Comparison of ENCODE assay signal across 22 mouse cellular contexts in the genomic region with DNA sequence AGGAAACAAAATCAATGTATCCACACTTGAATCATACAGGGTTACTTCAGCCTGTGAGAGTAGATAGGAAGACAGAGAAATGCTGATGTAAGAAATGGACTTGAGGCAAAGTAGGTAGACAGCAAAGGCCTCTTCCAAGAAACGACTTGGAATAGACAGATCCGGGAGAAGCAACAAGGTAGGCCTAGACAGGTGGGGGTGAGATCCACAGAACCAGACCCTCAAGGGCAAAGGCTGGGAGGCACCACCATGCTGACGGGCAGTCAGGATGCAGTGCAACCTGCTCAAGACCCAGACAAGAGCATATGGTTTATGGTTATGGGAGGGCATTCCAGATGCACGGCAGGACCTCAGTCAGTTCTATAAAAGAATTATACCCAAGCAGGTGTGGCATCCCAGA. TPM values are rescaled to one million over a fixed set of nuclear protein-coding genes. Genes with fewer than 3 reads are reported as not detected.
A peak's percentile ranks its signal among the peaks of the same experiment; 100 is the strongest.
DNase-seq lines count a peak whose midpoint lies in the region; ATAC-seq and TF ChIP-seq lines count a peak whose summit lies in the region.
"Had no signal": no experiment of that assay in that cellular context is flagged by ENCODE, and none has a peak within 500 bp of the region (broad histone marks: within the 10 kb centered on the region; RNA-seq: fewer than 3 reads in every experiment).

No protein-coding gene starts in this region.

- H3K27me3 ChIP-seq in hindbrain, embryonic 14.5 days (ENCODE audit: control insufficient read depth, insufficient read depth, low read length) = peaks cover 51% of the 10 kb centered on the region
- peaks cover 58% of the 10 kb centered on the region for H3K27me3 ChIP-seq in hindbrain, embryonic 12.5 days
- H3K27me3 ChIP-seq in midbrain, embryonic 16.5 days (ENCODE audit: control insufficient read depth, insufficient read depth, low read depth, low read length) = peaks cover 20% of the 10 kb centered on the region

- DNase-seq in cerebellum, adult 9-10 months = peak; percentile 52
- no peak for DNase-seq in cerebellum, adult 8-10 months
- no peak for DNase-seq in hindbrain, embryonic 14.5 days (ENCODE audit: low spot score)
- DNase-seq in thymus, postnatal 25 days = no peak
- DNase-seq: liver, embryonic 13.5 days had no signal

- no peak overlapping the region; the same call in 1 of the 2 replicates for H3K9ac ChIP-seq in hindbrain, embryonic 14.5 days
- H3K9ac ChIP-seq in hindbrain, embryonic 12.5 days = no peak overlapping the region
- H3K9ac ChIP-seq in midbrain, embryonic 16.5 days (ENCODE audit: low read depth, low read length) = peak overlapping the region; percentile 82; the same call in 1 of the 2 replicates
- H3K9ac ChIP-seq: intestine, embryonic 15.5 days; limb, embryonic 13.5 days; liver, embryonic 13.5 days; lung, embryonic 14.5 days had no signal

- no peak for ATAC-seq in hindbrain, embryonic 14.5 days (ENCODE audit: low FRiP score)
- ATAC-seq in hindbrain, embryonic 12.5 days (ENCODE audit: low FRiP score) = no peak
- ATAC-seq in midbrain, embryonic 16.5 days = no peak
- ATAC-seq in erythroblast, adult 5-6 weeks (replicated peaks; ENCODE audit: low FRiP score, poor library complexity, severe bottlenecking) = no peak

- H3K9me3 ChIP-seq in hindbrain, embryonic 14.5 days (ENCODE audit: control insufficient read depth, low read length) = no peaks in the 10 kb centered on the region
- H3K9me3 ChIP-seq in hindbrain, embryonic 12.5 days (replicated peaks) = no peaks in the 10 kb centered on the region
- H3K9me3 ChIP-seq in midbrain, embryonic 16.5 days (replicated peaks; ENCODE audit: control insufficient read depth, low read length, poor library complexity, severe bottlenecking) = no peaks in the 10 kb centered on the region
- H3K9me3 ChIP-seq: embryonic facial prominence, embryonic 12.5 days; intestine, embryonic 15.5 days; limb, embryonic 13.5 days had no signal

- 76% methylated on average over 4 of the region's 4 CpGs for WGBS in hindbrain, embryonic 14.5 days
- WGBS in hindbrain, embryonic 12.5 days = 73% methylated on average over 4 of the region's 4 CpGs
- WGBS in midbrain, embryonic 16.5 days = 93% methylated on average over 4 of the region's 4 CpGs

- no peak for TF ChIP-seq CTCF in cortical plate, adult 2 months (IDR thresholded peaks at IDR 0.05; ENCODE audit: extremely low read depth, insufficient read depth, low read length)

- no peak overlapping the region for H3K27ac ChIP-seq in hindbrain, embryonic 14.5 days
- H3K27ac ChIP-seq in hindbrain, embryonic 12.5 days = no peak overlapping the region
- peak overlapping the region; percentile 6; the same call in 1 of the 2 replicates for H3K27ac ChIP-seq in cortical plate, adult 2 months (ENCODE audit: insufficient read depth, low read length)
- peak overlapping the region; percentile 81; the same call in 1 of the 2 replicates for H3K27ac ChIP-seq in midbrain, embryonic 16.5 days (ENCODE audit: low read length)
- H3K27ac ChIP-seq: embryonic facial prominence, embryonic 12.5 days; heart, adult 2 months; intestine, embryonic 15.5 days; limb, embryonic 13.5 days; liver, embryonic 13.5 days had no signal

- H3K36me3 ChIP-seq in hindbrain, embryonic 14.5 days (replicated peaks; ENCODE audit: control insufficient read depth, insufficient read depth) = no peaks in the 10 kb centered on the region
- no peaks in the 10 kb centered on the region for H3K36me3 ChIP-seq in hindbrain, embryonic 12.5 days
- H3K36me3 ChIP-seq in midbrain, embryonic 16.5 days (ENCODE audit: control insufficient read depth, insufficient read depth, low read length) = no peaks in the 10 kb centered on the region
- H3K36me3 ChIP-seq: embryonic facial prominence, embryonic 12.5 days; G1E; intestine, embryonic 15.5 days; limb, embryonic 13.5 days; liver, embryonic 13.5 days had no signal

- peaks cover 18% of the 10 kb centered on the region for H3K4me1 ChIP-seq in hindbrain, embryonic 14.5 days (replicated peaks; ENCODE audit: control insufficient read depth, insufficient read depth, low read length)
- peaks cover 13% of the 10 kb centered on the region for H3K4me1 ChIP-seq in hindbrain, embryonic 12.5 days
- peaks cover 2% of the 10 kb centered on the region; the same call in 1 of the 2 replicates for H3K4me1 ChIP-seq in cortical plate, adult 2 months (ENCODE audit: control insufficient read depth, insufficient read depth, low read length)
- H3K4me1 ChIP-seq in midbrain, embryonic 16.5 days (ENCODE audit: control insufficient read depth, insufficient read depth, low read length) = peaks cover 19% of the 10 kb centered on the region

- no peak for TF ChIP-seq POLR2A in cortical plate, adult 2 months (IDR thresholded peaks at IDR 0.05; ENCODE audit: extremely low read depth, insufficient read depth, low read length)

- H3K4me3 ChIP-seq in hindbrain, embryonic 14.5 days (replicated peaks; ENCODE audit: low read length) = peak overlapping the region; percentile 63; the same call in 1 of the 2 replicates
- H3K4me3 ChIP-seq in hindbrain, embryonic 12.5 days = no peak overlapping the region
- peak overlapping the region; percentile 96 for H3K4me3 ChIP-seq in cortical plate, adult 2 months (ENCODE audit: insufficient read depth, low read length)
- H3K4me3 ChIP-seq in midbrain, embryonic 16.5 days (ENCODE audit: low read depth, low read length) = no peak overlapping the region
- H3K4me3 ChIP-seq: heart, adult 2 months had no signal

- peak overlapping the region; percentile 82 for H3K4me2 ChIP-seq in hindbrain, embryonic 14.5 days (replicated peaks)
- no peak overlapping the region for H3K4me2 ChIP-seq in hindbrain, embryonic 12.5 days (replicated peaks)
- peak overlapping the region; percentile 82 for H3K4me2 ChIP-seq in midbrain, embryonic 16.5 days (ENCODE audit: low read length)

RNA-seq across cellular contexts. Expression of gene Sncb, which starts 0.6 kb away (rescaled TPM):
- polyA plus RNA-seq in hindbrain, embryonic 14.5 days (2014; fragmentation: Nextera tagmentation; extraction: Ambion mirVana) = 78.0 and 103 TPM in 2 replicates
- 2.5 and 2.9 TPM in 2 replicates for polyA plus RNA-seq in hindbrain, embryonic 12.5 days (2016; fragmentation: Nextera tagmentation; extraction: Ambion mirVana)
- polyA plus RNA-seq in cortical plate, adult 2 months (2012; rRNA removed) = 734 and 773 TPM in 2 replicates
- polyA plus RNA-seq in midbrain, embryonic 16.5 days (2015; fragmentation: Nextera tagmentation; extraction: Ambion mirVana) = 68.2 and 97.6 TPM in 2 replicates
- total RNA-seq in erythroblast, adult 5-6 weeks (2015; ENCODE audit: low replicate concordance) = not detected in 2 replicates
- total RNA-seq in erythroblast, adult 5-6 weeks (2017; ENCODE audit: low replicate concordance) = not detected in 2 replicates
- total RNA-seq: G1E; heart, adult 2 months; heart, postnatal 36 days had no signal
- polyA plus RNA-seq: G1E; heart, embryonic 14.5 days; kidney, embryonic 14.5 days; limb, embryonic 13.5 days; liver, embryonic 13.5 days; lung, embryonic 14.5 days had no signal

RNA-seq across cellular contexts. Expression of gene Eif4e1b, which starts 16.8 kb away (rescaled TPM):
- polyA plus RNA-seq in hindbrain, embryonic 14.5 days (2014; fragmentation: Nextera tagmentation; extraction: Ambion mirVana) = not detected in 2 replicates
- polyA plus RNA-seq in hindbrain, embryonic 12.5 days (2016; fragmentation: Nextera tagmentation; extraction: Ambion mirVana) = not detected in 2 replicates
- polyA plus RNA-seq in cortical plate, adult 2 months (2012; rRNA removed) = not detected in 2 replicates
- not detected in 2 replicates for polyA plus RNA-seq in midbrain, embryonic 16.5 days (2015; fragmentation: Nextera tagmentation; extraction: Ambion mirVana)
- total RNA-seq in erythroblast, adult 5-6 weeks (2015; ENCODE audit: low replicate concordance) = not detected in 2 replicates
- total RNA-seq in erythroblast, adult 5-6 weeks (2017; ENCODE audit: low replicate concordance) = not detected in 2 replicates
- total RNA-seq: gastrocnemius, postnatal 14 days; heart, adult 2 months; heart, postnatal 36 days; left cerebral cortex, postnatal 14 days had no signal
- polyA plus RNA-seq: activated CD4-positive, CD25-positive, alpha-beta regulatory T cell, adult 4 months; embryonic facial prominence, embryonic 12.5 days; G1E; heart, adult 2 months; heart, embryonic 14.5 days; intestine, embryonic 15.5 days; kidney, embryonic 14.5 days; limb, embryonic 13.5 days; liver, embryonic 13.5 days; lung, embryonic 14.5 days; neural tube, embryonic 11.5 days had no signal

RNA-seq across cellular contexts. Expression of gene Gprin1, which starts 17.3 kb away (rescaled TPM):
- polyA plus RNA-seq in hindbrain, embryonic 14.5 days (2014; fragmentation: Nextera tagmentation; extraction: Ambion mirVana) = 23.5 and 31.6 TPM in 2 replicates
- polyA plus RNA-seq in hindbrain, embryonic 12.5 days (2016; fragmentation: Nextera tagmentation; extraction: Ambion mirVana) = 26.0 and 30.7 TPM in 2 replicates
- polyA plus RNA-seq in cortical plate, adult 2 months (2012; rRNA removed) = 57.2 and 62.1 TPM in 2 replicates
- polyA plus RNA-seq in midbrain, embryonic 16.5 days (2015; fragmentation: Nextera tagmentation; extraction: Ambion mirVana) = 5.5 and 6.6 TPM in 2 replicates
- not detected in 2 replicates for total RNA-seq in erythroblast, adult 5-6 weeks (2015; ENCODE audit: low replicate concordance)
- not detected in 2 replicates for total RNA-seq in erythroblast, adult 5-6 weeks (2017; ENCODE audit: low replicate concordance)
- total RNA-seq: heart, adult 2 months; heart, postnatal 36 days had no signal
- polyA plus RNA-seq: activated CD4-positive, CD25-positive, alpha-beta regulatory T cell, adult 4 months; G1E; heart, adult 2 months had no signal

RNA-seq across cellular contexts. Expression of gene Tspan17, which starts 22.2 kb away (rescaled TPM):
- polyA plus RNA-seq in hindbrain, embryonic 14.5 days (2014; fragmentation: Nextera tagmentation; extraction: Ambion mirVana) = 72.8 and 74.1 TPM in 2 replicates
- polyA plus RNA-seq in hindbrain, embryonic 12.5 days (2016; fragmentation: Nextera tagmentation; extraction: Ambion mirVana) = 30.0 and 35.0 TPM in 2 replicates
- 75.7 and 78.9 TPM in 2 replicates for polyA plus RNA-seq in cortical plate, adult 2 months (2012; rRNA removed)
- 60.1 and 67.7 TPM in 2 replicates for polyA plus RNA-seq in midbrain, embryonic 16.5 days (2015; fragmentation: Nextera tagmentation; extraction: Ambion mirVana)
- 2.5 TPM in 1 of 2 replicates, not detected in the other for total RNA-seq in erythroblast, adult 5-6 weeks (2015; ENCODE audit: low replicate concordance)
- total RNA-seq in erythroblast, adult 5-6 weeks (2017; ENCODE audit: low replicate concordance) = 1.0 TPM in 1 of 2 replicates, not detected in the other

Comparison
In these comparisons a context has a peak if more than half of its experiments do, and no peak if none do; other contexts are left out.
1. H3K4me3 ChIP-seq: peak in hindbrain, embryonic 14.5 days (single experiment) and cortical plate, adult 2 months (single experiment); none in hindbrain, embryonic 12.5 days (single experiment) and midbrain, embryonic 16.5 days (single experiment).
2. RNA of gene Sncb, which starts 0.6 kb away (polyA plus RNA-seq): 734 to 773 TPM in cortical plate, adult 2 months, 68.2 to 97.6 TPM in midbrain, embryonic 16.5 days and 78.0 to 103 TPM in hindbrain, embryonic 14.5 days; 2.5 to 2.9 TPM in hindbrain, embryonic 12.5 days; every median in the first group is over 10 times any median in the second.
3. H3K27ac ChIP-seq: peak in cortical plate, adult 2 months (single experiment) and midbrain, embryonic 16.5 days (single experiment); none in hindbrain, embryonic 14.5 days (single experiment) and hindbrain, embryonic 12.5 days (single experiment).